Mouse (Mus musculus) testis, adult 2 months (tissue): ENCODE data around the gene Phlda2. TPM values are rescaled to one million over a fixed set of nuclear protein-coding genes. Genes with fewer than 3 reads are reported as not detected.
"Not testable (repeated sequence)": the region's sequence is repeated elsewhere in the genome, so short reads cannot be mapped to it uniquely, and the experiment has no call there.

ENCODE experiments used
- H3K27ac ChIP-seq: fragments of 200-500 bp; 2 replicates; pipeline ENCODE4 v1.5.1; 2012; ENCODE audit warnings: low read depth, low read length; ENCODE audit not compliant: control insufficient read depth, insufficient read depth
- H3K27me3 ChIP-seq: fragments of 200-500 bp; 2 replicates; pipeline ENCODE4 v1.6.1; 2012; ENCODE audit warnings: mild to moderate bottlenecking, low read length, moderate library complexity; ENCODE audit not compliant: control insufficient read depth, insufficient read depth
- H3K36me3 ChIP-seq: fragments of 200-500 bp; 2 replicates; pipeline ENCODE4 v1.6.1; 2012; ENCODE audit warnings: mild to moderate bottlenecking, low read length; ENCODE audit not compliant: control insufficient read depth, insufficient read depth
- H3K4me1 ChIP-seq: fragments of 200-500 bp; 2 replicates; pipeline ENCODE4 v1.6.1; 2012; ENCODE audit warnings: low read length; ENCODE audit not compliant: control insufficient read depth, insufficient read depth
- H3K4me3 ChIP-seq: fragments of 200-500 bp; 2 replicates; pipeline ENCODE4 v1.5.1; 2012; ENCODE audit warnings: low read depth, mild to moderate bottlenecking, low read length, moderate library complexity, mixed read lengths; ENCODE audit not compliant: control insufficient read depth
- CTCF ChIP-seq: fragments of 200-500 bp; IDR thresholded peaks from 2 replicates; pipeline ENCODE4 v1.5.1; 2012; ENCODE audit warnings: low read depth, mild to moderate bottlenecking, inconsistent platforms, low read length, moderate library complexity; ENCODE audit not compliant: control insufficient read depth, insufficient read depth, insufficient replicate concordance
- POLR2A ChIP-seq: fragments of 200-500 bp; IDR thresholded peaks from 2 replicates; pipeline ENCODE4 v1.6.1; 2012; ENCODE audit warnings: low read depth, mild to moderate bottlenecking, inconsistent platforms, low read length, moderate library complexity; ENCODE audit not compliant: control insufficient read depth
- polyA plus RNA-seq: library from polyadenylated mRNA; depleted of rRNA; stranded (reverse); fragments of >200 nt; gene quantifications from 2 replicates; pipeline ENCODE4 v1.2.3, GENCODE M21; 2012; rRNA removed

The Phlda2 gene
- 0.35 and 0.40 TPM in 2 replicates for polyA plus RNA-seq

DNA sequence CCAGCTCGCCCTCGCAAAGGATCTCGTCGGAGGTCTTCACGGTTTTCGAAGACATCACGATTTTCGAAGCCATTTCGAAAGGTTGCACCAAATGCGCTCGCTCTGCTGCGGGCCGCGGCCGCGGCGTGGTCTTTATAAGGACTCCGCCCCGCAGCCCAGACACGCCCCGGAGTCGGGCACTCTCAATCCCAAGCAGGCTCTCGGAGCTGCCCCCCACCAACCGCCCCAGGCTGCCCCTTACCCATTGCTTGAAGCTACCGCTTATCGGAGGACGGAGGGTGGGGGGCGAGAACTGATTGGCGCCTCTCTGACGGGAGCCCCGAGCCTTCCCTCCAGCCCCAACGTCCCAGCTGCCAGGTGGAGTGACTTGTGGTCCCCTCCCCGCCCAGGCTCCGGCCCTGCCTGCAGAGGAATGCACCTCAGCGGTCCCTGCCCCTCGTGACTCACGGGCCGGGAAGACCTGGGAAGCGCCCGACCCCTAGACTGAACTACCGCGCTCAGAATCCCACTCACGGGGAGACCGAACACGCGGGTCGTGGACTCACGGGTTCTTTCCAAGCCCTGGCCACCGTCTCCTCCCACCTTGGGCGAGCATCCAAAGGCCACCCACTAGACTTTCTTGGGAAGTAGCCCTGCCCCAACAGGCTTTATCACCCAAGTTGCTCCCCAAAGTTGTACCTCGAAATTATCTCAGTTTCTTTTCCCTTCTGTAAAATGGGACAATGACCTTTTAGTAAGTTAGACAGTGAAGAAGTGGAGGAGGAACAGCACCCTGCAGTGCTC is at the start of gene Phlda2:
Phlda2 (minus strand) TSS at position 733 of the 783 bp plus-strand sequence.
- H3K4me3 ChIP-seq, result peak within 1 kb of the TSS; percentile 59
- H3K36me3 ChIP-seq, result no peaks in the 10 kb centered on the region
- H3K27me3 ChIP-seq, result no peaks in the 10 kb centered on the region
- H3K27ac ChIP-seq, result no peak within 1 kb of the TSS
- peaks cover 10% of the 10 kb centered on the region for H3K4me1 ChIP-seq
- no peak for TF ChIP-seq POLR2A

DNA sequence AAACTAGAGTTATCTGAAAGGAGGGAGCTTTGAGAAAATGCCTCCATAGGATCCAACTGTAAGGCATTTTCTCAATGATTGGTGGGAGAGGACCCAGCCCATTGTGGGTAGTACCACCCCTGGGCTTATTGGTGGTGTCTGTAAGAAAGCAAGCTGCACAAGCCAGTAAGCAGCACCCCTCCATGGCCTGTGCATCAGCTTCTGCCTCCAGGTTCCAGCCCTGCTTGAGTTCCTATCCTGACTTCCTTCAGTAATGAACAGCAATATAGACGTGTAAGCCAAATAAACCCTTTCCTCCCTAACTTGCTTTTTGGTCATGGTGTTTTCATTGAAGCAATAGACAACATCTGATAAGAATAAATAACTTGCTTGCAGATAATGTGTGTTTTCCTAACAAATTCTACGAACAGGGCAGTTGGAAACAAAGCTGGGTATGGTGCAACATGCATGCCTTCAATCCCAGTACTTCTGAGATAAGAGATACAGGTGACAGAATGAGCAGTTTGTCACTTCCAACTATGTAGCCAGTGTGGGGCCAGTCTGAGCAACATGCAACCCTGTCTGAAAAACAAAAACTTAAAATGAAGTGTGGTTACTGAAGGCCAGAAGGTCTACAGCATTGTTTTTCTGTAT is 46.8 kb upstream of the Phlda2 start:
- H3K36me3 ChIP-seq, result peaks cover 2% of the 10 kb centered on the region; the same call in 1 of the 2 replicates
- TF ChIP-seq POLR2A (no peak), CTCF (no peak)
- peak overlapping the region; percentile 92 for H3K27ac ChIP-seq
- H3K4me1 ChIP-seq, result peaks cover 8% of the 10 kb centered on the region
- H3K4me3 ChIP-seq, result peak overlapping the region; percentile 96
- H3K27me3 ChIP-seq, result no peaks in the 10 kb centered on the region

DNA sequence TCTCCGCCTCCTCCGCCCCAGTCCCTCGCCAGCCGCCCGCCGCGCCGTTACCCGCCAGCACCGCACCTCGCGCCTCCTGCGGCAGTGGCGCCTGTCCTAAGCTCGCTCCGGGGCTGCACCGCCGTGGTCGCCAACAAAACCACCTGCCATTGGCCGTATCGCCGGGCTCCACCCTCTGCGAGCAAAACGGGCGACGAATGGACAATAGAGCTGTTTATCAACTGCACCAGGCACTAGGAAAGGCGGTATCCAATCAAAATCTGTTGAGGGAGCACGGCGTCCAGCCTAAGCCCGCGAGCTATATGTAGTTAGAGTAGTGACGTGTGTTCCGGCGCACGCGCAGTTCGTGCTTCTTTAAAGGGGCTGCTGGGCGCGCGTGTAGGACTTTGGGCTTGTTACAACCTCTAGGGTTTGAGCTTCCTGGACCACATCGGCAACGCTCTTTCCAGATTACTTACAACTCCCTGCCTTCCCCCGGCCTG is 46.1 kb upstream of the Phlda2 start, which contains the start of gene Nap1l4:
Nap1l4 (minus strand) TSS at position 131 of the 482 bp plus-strand sequence.
- peaks cover 2% of the 10 kb centered on the region; the same call in 1 of the 2 replicates for H3K36me3 ChIP-seq
- no peaks in the 10 kb centered on the region for H3K27me3 ChIP-seq
- peaks cover 8% of the 10 kb centered on the region for H3K4me1 ChIP-seq
- peak within 1 kb of the TSS; percentile 96 for H3K4me3 ChIP-seq
- peak within 1 kb of the TSS; percentile 95 for H3K27ac ChIP-seq
- peak; percentile 86 for TF ChIP-seq POLR2A
- 0 out of 2 replicates have a peak, but pooled peaks have one; percentile 2 for TF ChIP-seq CTCF

DNA sequence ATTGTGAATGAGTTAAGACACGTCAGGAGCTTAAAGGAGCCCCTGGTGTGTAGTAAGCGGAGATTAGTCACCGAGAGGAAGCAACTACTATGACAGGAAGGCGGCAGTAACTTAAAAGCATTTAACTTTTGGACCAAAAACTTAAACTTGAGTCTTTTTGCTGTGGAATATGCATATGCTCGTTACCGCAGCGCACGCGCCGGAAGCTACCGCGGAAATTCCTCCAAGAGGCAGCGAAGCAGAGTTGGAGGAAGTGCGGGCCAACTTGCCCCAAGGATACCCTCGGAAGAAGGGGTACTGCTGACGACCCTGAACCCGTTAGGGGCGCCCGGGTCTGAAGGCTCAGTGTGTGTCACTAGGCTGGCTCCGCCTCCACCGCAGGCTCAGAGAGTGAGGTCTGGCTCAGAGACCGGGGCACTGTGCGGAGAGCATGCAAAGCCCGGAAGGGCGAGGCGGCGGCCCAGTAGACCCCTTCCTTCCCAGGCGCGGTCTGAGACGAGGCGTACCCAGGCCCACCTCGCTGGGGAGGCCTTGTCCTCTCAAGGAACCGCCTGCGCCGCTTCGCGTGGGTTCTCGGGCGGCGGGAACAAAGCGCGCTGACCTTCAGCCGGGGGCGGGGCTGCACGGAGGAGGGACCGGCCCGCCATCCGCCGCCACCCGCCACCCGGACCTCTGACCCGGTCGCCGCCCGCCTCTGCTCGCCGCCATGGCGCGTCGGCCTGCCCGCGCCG is 45.4 kb upstream of the Phlda2 start:
- H3K4me1 ChIP-seq, result peaks cover 8% of the 10 kb centered on the region

DNA sequence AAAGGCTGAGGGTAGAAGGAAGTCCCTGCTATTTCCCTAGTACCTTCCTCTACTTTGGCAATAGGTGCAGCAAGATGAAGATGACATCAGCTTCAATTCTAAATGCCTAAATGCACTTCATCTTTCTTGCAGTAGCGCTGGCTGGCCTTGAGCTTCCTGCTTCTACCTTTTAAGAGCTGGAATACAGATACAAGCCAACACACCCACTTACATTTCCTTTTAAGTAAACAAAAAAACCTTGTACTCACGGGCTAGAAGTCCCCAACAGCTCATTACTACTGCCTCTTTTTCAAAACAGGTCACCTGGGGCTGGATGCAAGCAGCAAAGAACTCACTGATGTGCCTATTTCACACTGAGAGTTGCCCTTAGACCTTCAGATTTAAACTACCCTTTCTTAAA is 43.6 kb upstream of the Phlda2 start:
- Histone ChIP-seq H3K27ac (no peak overlapping the region), H3K27me3 (no peaks in the 10 kb centered on the region), H3K4me3 (no peak overlapping the region), H3K4me1 (peaks cover 8% of the 10 kb centered on the region), H3K36me3 (peaks cover 2% of the 10 kb centered on the region; the same call in 1 of the 2 replicates)
- TF ChIP-seq POLR2A, result no peak
- TF ChIP-seq CTCF, result no peak

More for the DNA sequence above, 45.4 kb upstream of the Phlda2 start:
- Histone ChIP-seq H3K36me3 (peaks cover 2% of the 10 kb centered on the region; the same call in 1 of the 2 replicates), H3K4me3 (peak overlapping the region; percentile 96), H3K27ac (peak overlapping the region; percentile 95), H3K27me3 (no peaks in the 10 kb centered on the region)
- TF ChIP-seq CTCF (no peak), POLR2A (no peak)

DNA sequence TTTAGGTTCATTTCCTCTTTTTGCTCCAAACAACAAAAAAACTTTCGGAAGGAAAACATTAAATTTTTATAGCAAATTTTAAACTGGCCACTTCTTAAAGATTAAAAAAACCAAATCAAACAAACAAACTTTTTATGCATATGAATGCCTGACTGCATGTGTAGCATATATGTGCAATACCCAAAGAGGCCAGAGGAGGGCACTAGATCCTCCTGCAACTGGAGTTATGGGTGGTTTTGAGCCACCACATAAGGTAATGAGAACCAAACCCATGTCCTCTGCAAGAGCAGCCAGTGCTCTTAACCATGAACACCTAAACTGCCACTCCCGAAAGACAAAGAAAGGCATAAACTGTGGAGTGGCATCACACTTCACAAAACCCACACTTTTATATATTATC is 41.4 kb upstream of the Phlda2 start:
- H3K36me3 ChIP-seq, result peaks cover 2% of the 10 kb centered on the region; the same call in 1 of the 2 replicates
- TF ChIP-seq CTCF, result no peak
- TF ChIP-seq POLR2A, result no peak
- H3K4me1 ChIP-seq, result peaks cover 4% of the 10 kb centered on the region
- H3K27ac ChIP-seq, result no peak overlapping the region
- H3K4me3 ChIP-seq, result no peak overlapping the region
- H3K27me3 ChIP-seq, result no peaks in the 10 kb centered on the region

DNA sequence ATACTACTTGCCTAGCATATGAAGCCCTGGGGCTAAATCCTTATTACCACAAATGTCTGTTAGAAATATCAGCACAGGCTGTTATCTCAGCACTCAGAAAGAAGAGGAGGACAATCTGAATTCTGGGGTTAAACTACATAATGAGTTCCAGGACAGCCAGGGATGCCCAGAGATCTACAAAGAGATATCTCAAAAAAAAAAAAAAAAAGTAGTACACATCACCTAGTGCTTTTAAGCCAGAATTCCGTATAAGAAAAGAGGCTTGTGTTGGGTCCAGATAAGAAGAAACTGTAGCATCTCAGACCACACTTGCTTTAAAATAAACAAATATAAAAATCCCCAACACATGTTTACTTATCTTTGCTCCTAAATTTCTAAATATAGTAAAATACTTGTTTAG is 35.7 kb upstream of the Phlda2 start:
- H3K36me3 ChIP-seq, result peaks cover 2% of the 10 kb centered on the region
- no peak overlapping the region for H3K4me3 ChIP-seq
- H3K27me3 ChIP-seq, result no peaks in the 10 kb centered on the region
- H3K4me1 ChIP-seq, result no peaks in the 10 kb centered on the region
- TF ChIP-seq CTCF (no peak), POLR2A (no peak)
- no peak overlapping the region for H3K27ac ChIP-seq

DNA sequence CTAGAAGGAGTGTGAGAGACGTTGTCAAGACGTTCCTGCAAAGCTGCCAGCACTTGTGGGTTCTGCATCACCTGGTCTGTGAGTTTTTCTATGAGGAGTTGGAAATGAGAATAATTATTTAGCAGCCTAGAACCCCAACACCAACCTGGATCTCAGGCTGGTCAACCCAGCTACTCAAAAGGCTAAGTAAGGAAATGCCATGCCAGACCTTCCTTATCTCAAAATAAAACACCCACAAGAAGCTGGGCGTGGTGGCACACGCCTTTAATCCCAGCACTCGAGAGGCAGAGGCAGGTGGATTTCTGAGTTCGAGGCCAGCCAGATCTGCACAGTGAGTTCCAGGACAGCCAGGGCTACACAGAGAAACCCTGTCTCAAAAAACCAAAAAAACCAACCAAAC is 35.3 kb upstream of the Phlda2 start:
- not testable (repeated sequence) for H3K27ac ChIP-seq, H3K4me1 ChIP-seq, H3K27me3 ChIP-seq, H3K4me3 ChIP-seq, H3K36me3 ChIP-seq
